Mouse (Mus musculus): ENCODE measurements at regions not wholly inside any gene's neighbourhood (a gene's known extent, or its start where the extent isn't known, plus 50 kb on each side); places are given as distances from the start of the nearest gene placed in this dataset.

- in situ Hi-C loops (cut with MboI): no loop called here
Observed at GRCm38 (mm10) chr11:19351243-19351787, 332.5 kb upstream of the Meis1 start.

- in situ Hi-C loops (cut with MboI): no loop called here
Observed at GRCm38 (mm10) chr11:19353706-19354105, 334.9 kb upstream of the Meis1 start.

GRCm38 (mm10) chr11:19355179-19355578 is 336.4 kb upstream of the Meis1 start:
- in situ Hi-C loops (cut with MboI): no loop called here

GRCm38 (mm10) chr11:19356151-19356550 is 337.4 kb upstream of the Meis1 start:
- in situ Hi-C loops (cut with MboI): no loop called here

GRCm38 (mm10) chr11:19369152-19369551 is 350.4 kb upstream of the Meis1 start:
- in situ Hi-C loops (cut with MboI): no loop called here

- in situ Hi-C loops (cut with MboI): no loop called here
Observed at GRCm38 (mm10) chr11:19373476-19373875, 354.7 kb upstream of the Meis1 start.

GRCm38 (mm10) chr11:19380935-19381334 is 362.1 kb upstream of the Meis1 start:
- in situ Hi-C loops (cut with MboI): no loop called here

- in situ Hi-C loops (cut with MboI): no loop called here
Observed at GRCm38 (mm10) chr11:19389136-19389535, 370.4 kb upstream of the Meis1 start.

GRCm38 (mm10) chr11:19392190-19392589 is 373.4 kb upstream of the Meis1 start:
- in situ Hi-C loops (cut with MboI): no loop called here

GRCm38 (mm10) chr11:19394372-19394771 is 375.6 kb upstream of the Meis1 start:
- in situ Hi-C loops (cut with MboI): no loop called here

- in situ Hi-C loops (cut with MboI): no loop called here
Observed at GRCm38 (mm10) chr11:19400396-19400795, 381.6 kb upstream of the Meis1 start.

- in situ Hi-C loops (cut with MboI): no loop called here
Observed at GRCm38 (mm10) chr11:19420143-19420542, 401.4 kb upstream of the Meis1 start.

GRCm38 (mm10) chr11:19423268-19423667 is 404.5 kb upstream of the Meis1 start:
- in situ Hi-C loops (cut with MboI): no loop called here

GRCm38 (mm10) chr11:19423841-19424815 is 405.3 kb upstream of the Meis1 start:
- in situ Hi-C loops (cut with MboI): no loop called here

GRCm38 (mm10) chr11:19427559-19427958 is 408.8 kb upstream of the Meis1 start:
- in situ Hi-C loops (cut with MboI): no loop called here

- in situ Hi-C loops (cut with MboI): no loop called here
Observed at GRCm38 (mm10) chr11:19433680-19434619, 415.2 kb upstream of the Meis1 start.

- in situ Hi-C loops (cut with MboI): no loop called here
Observed at GRCm38 (mm10) chr11:19438385-19438784, 419.6 kb upstream of the Meis1 start.

GRCm38 (mm10) chr11:19441936-19442335 is 423.2 kb upstream of the Meis1 start:
- in situ Hi-C loops (cut with MboI): no loop called here

GRCm38 (mm10) chr11:19455391-19456290 is 436.9 kb upstream of the Meis1 start:
- in situ Hi-C loops (cut with MboI): no loop called here

GRCm38 (mm10) chr11:19456577-19456976 is 437.8 kb upstream of the Meis1 start:
- in situ Hi-C loops (cut with MboI): no loop called here

GRCm38 (mm10) chr11:19463730-19464358 is 445.1 kb upstream of the Meis1 start:
- in situ Hi-C loops (cut with MboI): no loop called here

Data from mature B cell (primary cell).